Mouse (Mus musculus) kidney, postnatal 10 days (tissue): Measurements from ENCODE around the gene Rtp4.
A peak's percentile ranks its signal among the peaks of the same experiment; 100 is the strongest.

Experiments
- DNase-seq: peaks from one replicate; pipeline ENCODE4 v3.0.0; 2021; ENCODE audit warnings: mixed read lengths

Rtp4 gene

DNA sequence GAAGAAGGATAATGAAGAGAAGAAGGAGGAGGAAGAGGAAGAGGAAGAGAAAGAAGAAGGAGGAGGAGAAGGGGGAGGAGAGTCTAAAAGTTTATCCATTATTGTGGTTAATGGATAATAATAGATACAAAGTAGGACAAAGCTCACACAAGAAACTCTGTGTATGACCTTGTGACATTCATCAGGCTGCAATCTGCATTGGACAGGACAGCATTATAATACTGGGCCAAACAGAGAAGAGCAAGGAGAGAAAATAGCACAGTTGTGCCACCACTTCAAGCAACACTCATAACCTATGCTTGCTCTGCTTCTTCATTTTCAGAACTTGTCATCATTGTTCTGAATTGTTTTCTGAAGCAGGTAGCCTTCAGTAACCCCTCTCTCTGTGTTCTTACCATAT is 72.4 kb downstream of the Rtp4 start:
- no peak for DNase-seq

DNA sequence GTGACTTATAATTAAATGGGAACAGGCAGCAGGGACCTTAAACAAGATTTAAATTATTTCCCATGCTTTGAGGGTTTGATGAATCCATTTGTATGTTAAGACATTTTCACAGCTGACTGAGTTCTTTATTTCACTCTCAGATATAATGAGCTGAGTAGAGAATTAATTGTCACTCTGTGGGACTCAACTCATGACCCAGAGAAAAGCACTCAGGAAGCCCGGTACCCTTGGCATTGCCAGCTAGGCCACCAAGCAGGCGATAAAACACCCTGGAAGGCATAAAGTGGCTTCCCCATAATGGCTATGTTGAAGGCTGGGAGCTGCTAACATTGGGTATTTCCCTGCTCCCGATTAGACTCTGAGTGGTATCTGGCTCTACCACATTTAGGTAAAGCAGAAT is 76.6 kb downstream of the Rtp4 start:
- DNase-seq, result no peak

DNA sequence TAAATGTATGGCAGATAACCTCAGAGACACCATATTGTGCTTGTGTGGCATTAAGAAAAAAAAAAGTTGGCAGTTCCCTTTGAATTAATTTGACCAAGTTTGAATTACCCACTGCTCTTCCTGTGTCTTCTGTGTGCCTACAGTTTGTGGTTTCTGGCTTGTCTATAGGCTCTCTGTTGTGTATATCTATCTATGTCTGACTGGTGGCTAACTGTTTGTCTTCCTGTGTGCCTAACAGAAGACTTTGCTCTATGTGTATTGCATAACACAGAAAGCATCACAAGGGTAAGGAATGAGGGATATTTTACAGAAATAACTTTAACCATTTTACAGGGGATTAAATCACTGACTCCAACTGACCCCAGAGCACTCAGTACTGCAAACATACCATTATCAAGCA is 77.9 kb downstream of the Rtp4 start:
- no peak for DNase-seq

DNA sequence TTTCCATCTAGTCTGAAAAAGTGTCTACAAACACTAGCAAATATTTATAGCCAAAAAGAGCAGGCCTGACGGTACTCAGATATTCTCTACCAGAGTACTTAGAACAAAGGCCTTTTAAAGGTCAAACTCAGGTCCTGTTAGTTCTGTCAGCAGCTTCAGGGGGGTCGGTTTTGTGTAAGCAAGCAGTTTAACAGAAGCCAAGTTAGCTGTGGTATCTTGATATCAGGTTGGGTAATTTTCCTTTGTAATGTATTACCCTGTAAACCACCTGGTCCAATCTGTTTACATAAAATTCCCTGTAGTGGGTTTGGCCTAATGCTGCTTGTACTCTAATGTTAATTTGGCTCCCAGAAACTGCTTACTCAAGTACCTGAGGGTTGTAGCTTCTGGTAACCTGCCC is 86.1 kb downstream of the Rtp4 start:
- no peak for DNase-seq

DNA sequence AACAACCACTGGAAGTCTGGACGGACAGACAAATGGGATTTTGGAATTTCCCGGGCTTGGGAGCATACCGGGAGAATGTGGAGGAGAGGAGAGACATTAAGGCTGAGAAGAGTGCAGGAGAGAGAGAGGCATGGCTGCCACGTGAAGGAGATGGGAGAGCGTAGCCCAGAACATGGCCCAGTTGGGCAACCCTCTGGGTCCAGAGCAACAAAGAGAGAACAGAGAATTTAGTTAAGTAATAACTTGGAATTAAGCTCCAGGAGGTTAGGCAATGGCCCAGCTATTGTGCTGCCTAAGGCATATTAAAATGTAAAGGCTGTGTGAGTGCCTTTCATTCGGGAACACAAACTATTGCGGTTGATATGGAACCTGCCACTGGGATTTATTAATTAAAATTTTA is 86.6 kb downstream of the Rtp4 start:
- DNase-seq, result no peak

DNA sequence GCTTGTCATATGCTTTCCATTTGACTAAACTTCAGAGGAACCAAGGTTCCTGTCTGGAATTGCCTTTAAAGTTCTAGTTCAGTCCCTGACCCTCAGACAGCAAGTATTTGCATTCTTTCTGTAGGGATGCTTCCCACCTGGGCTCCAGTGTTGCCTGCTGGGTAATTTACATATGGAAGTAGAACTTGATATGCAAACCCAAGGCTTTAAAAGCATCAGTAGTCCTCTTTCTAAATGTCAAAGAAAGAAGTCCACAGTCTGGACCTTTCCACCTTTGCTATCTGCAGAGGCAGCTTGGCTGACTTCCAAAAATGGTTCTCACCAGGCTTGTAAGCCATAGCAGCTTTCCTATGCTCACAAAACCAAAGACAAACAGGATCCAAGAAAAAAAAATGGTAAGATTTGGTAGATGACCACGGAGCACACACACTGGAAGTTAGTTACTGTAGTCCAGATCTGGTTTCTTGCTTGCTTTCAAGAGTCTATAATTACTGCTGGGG is 87.9 kb downstream of the Rtp4 start:
- peak; percentile 21 for DNase-seq

DNA sequence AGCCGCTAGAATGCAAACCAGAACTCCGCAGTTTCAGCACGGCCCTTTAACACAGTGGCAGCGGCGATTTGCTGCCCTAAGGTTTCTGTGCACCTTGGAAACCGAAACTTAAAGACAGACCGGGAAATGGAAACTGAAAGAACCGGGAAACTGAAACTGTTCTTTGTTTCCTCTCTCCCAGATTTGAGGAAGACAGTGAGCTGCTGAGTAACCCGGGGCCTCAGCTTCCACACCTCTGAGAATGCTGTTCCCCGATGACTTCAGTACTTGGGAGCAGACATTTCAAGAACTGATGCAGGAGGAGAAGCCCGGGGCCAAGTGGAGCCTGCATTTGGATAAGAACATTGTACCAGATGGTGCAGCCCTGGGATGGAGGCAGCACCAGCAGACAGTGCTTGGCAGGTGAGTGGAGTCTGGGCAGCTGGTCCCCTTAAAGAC is 89.7 kb downstream of the Rtp4 start:
- peak; percentile 42 for DNase-seq

DNA sequence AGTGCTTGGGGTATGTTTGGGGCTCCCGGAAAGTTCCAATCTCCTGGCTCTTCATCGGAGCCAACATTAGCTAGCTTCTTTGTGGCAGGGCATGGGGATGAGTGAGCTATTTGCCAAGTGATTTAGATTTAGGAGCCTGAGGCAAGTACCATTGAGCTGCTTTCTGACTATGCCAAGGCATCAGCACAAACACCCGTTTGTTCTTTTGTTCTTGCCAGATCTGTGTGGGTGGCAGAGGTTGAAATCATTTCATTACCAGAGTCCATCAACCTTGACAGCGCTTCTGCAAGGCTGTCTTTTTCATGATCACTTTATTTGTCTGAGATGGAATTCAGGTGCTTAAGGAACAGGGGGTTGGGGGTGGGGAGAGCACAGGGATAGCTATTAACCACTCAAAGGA is 104.1 kb downstream of the Rtp4 start:
- no peak for DNase-seq

DNA sequence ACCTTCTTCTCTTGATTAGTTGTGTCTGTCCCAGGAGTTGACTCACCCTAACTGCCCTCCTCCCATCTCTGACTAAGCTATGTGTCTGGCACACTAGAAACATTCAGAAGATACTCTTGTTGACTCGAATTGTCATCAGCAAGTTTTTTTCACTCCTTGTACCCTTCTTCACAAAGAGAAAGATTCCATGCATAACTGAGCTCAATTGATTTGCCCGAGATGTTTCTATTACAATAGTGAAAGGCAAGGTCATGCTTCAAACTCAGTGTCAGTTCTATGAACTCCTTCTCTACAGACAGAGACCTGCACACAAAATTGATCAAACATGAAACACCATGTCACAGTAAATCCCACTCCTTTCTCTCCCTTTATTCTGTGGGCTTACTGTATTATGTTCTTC is 111.4 kb downstream of the Rtp4 start:
- no peak for DNase-seq

DNA sequence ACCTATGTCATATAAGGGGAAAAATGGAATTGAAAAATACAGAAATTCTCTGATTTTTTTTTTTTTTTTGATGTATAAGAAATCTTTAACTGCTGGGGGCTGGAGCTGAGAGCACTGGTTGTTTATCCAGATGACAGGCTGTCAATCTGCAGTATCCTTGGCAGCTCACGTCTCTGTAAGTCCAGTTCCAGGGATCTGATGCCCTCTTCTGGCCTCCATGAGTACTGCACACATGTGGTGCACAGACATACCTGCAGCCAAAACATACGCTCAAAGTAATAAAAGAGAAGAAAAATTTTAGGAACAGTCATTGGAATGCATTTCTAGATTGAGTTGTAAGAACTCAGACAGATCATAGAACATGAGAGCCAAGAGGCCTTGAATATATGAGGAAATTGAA is 112.6 kb downstream of the Rtp4 start:
- no peak for DNase-seq

DNA sequence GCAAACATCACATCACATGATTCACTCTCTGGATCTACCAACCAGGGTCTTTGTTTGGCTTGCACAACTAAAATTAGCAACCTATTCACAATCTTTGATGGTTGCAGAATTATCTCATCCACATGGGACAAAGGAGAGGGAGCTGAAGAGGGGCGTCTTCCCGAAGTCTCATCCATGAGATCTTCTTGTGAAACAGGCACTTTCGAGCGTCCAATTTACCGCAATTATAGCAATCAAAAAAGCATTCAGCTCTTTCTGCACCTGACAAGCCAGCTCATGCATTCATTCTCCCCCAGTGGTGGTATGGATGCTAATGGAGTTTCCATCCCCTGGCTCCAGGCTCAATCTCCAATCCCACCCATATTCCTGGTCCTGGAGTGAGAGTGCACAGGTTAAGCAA is 132.9 kb downstream of the Rtp4 start:
- no peak for DNase-seq

DNA sequence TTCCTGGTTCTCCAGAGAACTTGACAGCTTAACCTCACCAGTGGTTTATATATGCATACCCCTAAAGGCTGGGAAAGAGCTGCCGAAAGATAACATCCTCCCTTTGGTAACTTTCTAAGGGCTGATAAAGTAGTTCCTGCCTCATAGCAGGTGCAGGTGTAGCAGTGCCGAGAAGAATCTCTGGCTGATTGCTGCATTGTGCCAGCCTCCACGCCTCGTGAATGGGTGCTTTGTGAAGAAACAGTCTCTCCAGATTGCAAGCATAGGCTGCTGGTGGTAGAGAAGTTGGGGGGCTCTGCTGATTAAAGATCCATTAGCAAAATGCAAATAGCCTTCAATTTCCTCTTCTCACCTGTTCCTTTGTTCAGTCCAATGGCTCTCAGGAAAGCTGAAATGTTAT is 133.4 kb downstream of the Rtp4 start:
- DNase-seq, result no peak

DNA sequence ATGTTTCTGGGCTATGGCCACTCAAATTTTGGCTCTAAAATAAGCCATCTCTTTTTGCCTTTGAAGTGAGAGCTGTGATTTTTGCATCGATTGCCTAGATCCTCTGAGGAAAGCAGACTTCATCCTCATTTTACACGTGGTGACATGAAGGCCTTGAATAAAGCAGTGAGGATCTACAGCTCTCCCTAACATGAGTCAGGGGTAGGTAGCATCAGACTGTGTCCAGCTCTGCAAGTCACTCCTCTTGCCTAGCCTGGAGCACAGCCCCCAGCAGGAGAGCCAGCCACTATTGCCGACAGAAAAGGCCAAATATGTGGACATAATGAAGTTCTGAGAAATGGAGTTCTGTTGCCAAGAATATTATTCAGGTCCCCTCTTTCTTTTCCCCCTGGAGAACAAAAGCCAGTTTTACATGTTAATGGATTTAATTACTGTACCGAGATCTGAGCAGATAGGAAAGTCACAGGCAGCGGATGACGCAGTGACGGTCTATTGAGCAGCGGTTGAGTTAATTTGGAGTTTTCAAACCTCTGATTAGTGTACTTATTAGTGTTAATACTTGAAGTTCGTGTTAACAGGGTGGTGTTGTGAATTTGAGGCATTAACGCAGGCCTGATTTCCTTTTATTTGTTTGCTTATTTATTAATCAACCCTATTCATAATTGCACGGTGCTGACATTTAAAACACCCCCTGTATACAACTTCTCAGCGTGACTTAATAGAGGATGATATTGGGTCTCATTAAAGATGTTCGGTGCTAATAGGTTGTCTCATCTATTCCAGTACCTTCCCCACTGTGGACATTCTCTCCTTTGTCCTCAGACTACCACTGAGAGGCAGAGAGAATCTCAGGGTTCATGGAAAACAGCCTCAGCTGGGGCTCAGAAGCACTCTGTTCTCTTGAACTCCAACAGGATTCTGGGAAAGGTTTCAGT is 139.8 kb downstream of the Rtp4 start:
- DNase-seq, result no peak
